Mouse (Mus musculus) heart, adult 2 months (tissue): ENCODE measurements around the gene Hist1h4n. TPM values are rescaled to one million over a fixed set of nuclear protein-coding genes. Genes with fewer than 3 reads are reported as not detected.
A peak's percentile ranks its signal among the peaks of the same experiment; 100 is the strongest.
"Not testable (repeated sequence)": the region's sequence is repeated elsewhere in the genome, so short reads cannot be mapped to it uniquely, and the experiment has no call there.

ENCODE experiments used
- DNase-seq, 2 experiments: peaks; one replicate each; pipeline ENCODE4 v3.0.0; 2021
- H3K27ac ChIP-seq: fragments of 200-600 bp; 2 replicates; pipeline ENCODE4 v1.8.1; 2022
- H3K27me3 ChIP-seq: fragments of 200-500 bp; 2 replicates; pipeline ENCODE4 v1.6.1; 2012; ENCODE audit warnings: mild to moderate bottlenecking, low read length, inconsistent platforms, mixed read lengths; ENCODE audit not compliant: control insufficient read depth, insufficient read depth
- H3K36me3 ChIP-seq: fragments of 200-500 bp; 2 replicates; pipeline ENCODE4 v1.6.1; 2012; ENCODE audit warnings: low read length, inconsistent platforms; ENCODE audit not compliant: control insufficient read depth, insufficient read depth
- H3K4me1 ChIP-seq: fragments of 200-500 bp; 2 replicates; pipeline ENCODE4 v1.6.1; 2011; ENCODE audit warnings: low read length; ENCODE audit not compliant: control insufficient read depth, insufficient read depth
- H3K4me3 ChIP-seq: fragments of 200-600 bp; 2 replicates; pipeline ENCODE4 v1.8.1; 2022
- H3K79me2 ChIP-seq: fragments of 200-500 bp; replicated peaks from 2 replicates; pipeline ENCODE4 v1.6.1; 2012; ENCODE audit warnings: mild to moderate bottlenecking, inconsistent platforms, low read length, moderate library complexity, mixed read lengths; ENCODE audit not compliant: control insufficient read depth, insufficient read depth
- H3K9ac ChIP-seq: fragments of 200-500 bp; 2 replicates; pipeline ENCODE4 v1.6.1; 2012; ENCODE audit warnings: low read depth, mild to moderate bottlenecking, control low read depth, inconsistent platforms, low read length, mixed read lengths
- CTCF ChIP-seq: fragments of 200-600 bp; IDR thresholded peaks from 2 replicates; pipeline ENCODE4 v1.8.1; 2022; ENCODE audit warnings: antibody characterized with exemption, mild to moderate bottlenecking, moderate library complexity
- EP300 ChIP-seq: fragments of 200-500 bp; IDR thresholded peaks from 2 replicates; pipeline ENCODE4 v1.6.1; 2011; ENCODE audit warnings: low read depth, low read length, control low read depth; ENCODE audit not compliant: insufficient read depth
- POLR2A ChIP-seq: fragments of 200-500 bp; IDR thresholded peaks from 2 replicates; pipeline ENCODE4 v1.6.1; 2011; ENCODE audit warnings: mild to moderate bottlenecking, low read depth, low read length, control low read depth; ENCODE audit not compliant: insufficient read depth
- WGBS: fragments of 180-500 bp; shearing (Covaris S2); methylation state at CpG from one replicate; pipeline ENCODE4 v1.1.7; 2018; 5-methylcytosine and 5-hydroxymethylcytosine counted together
- intact Hi-C: fragments of 180-260 bp; cut with DNase I; formaldehyde crosslinking; loops from one replicate; pipeline ENCODE4 v1.15.1; 2025
- long read RNA-seq: library from polyadenylated mRNA; stranded (forward); transcript quantifications from one replicate; pipeline ENCODE4 v2.0.0, GENCODE M21; 2021
- polyA plus RNA-seq: library from polyadenylated mRNA; depleted of rRNA; stranded (reverse); fragments of >200 nt; gene quantifications from 2 replicates; pipeline ENCODE4 v1.2.3, GENCODE M21; 2012; rRNA removed
- total RNA-seq, 2 experiments: library from RNA; stranded (reverse); gene quantifications; 2 replicates each; pipeline ENCODE4 v1.2.3; 2021

The Hist1h4n gene
- total RNA-seq (1 to 10 TPM; 3.7 to 4.9 TPM), polyA plus RNA-seq (1.7 and 4.4 TPM in 2 replicates)
- long read RNA-seq = 0 reads

DNA sequence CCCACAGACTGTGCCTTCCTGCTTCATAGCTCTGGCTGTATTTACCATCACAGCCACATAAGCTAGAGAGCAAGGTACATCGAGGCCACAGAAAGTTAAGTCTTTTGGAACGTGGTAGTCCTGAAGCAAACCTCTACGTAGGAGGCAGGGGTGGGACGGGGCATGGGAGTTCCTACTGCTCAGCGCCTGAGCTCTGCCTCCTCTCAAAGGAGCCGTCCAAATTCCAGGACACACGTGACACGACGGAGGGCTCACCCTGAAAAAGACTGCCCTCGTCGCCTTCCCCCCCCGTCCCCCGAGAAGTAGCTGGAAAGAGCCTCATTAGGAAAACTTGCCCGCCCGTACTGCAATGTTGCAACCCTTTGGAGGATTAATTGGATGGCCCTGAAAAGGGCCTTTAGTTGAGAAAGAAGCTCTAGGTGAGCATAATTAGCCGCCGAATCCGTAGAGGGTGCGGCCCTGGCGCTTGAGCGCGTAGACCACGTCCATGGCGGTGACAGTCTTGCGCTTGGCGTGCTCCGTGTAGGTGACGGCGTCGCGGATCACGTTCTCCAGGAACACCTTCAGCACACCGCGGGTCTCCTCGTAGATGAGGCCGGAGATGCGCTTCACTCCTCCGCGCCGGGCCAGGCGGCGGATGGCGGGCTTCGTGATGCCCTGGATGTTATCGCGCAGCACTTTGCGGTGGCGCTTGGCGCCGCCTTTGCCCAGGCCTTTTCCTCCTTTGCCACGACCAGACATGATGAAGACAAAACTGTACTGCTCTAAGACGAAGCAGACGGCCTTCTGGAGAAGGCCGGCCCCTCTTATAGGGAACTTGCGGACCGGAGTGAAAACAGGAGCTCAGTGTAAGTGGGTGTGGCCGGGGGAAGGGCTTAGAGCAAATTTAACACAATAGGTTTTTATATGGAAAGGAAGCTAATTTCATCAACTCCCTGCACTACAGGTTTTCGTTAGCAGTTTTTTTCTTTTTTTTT is at the start of gene Hist1h4n:
Hist1h4n (minus strand) TSS at position 779 of the 977 bp plus-strand sequence.
- H3K79me2 ChIP-seq, H3K36me3 ChIP-seq, H3K4me1 ChIP-seq, H3K4me3 ChIP-seq, H3K27ac ChIP-seq, H3K27me3 ChIP-seq, H3K9ac ChIP-seq, intact Hi-C loops: not testable (repeated sequence)
- DNase-seq = peak in 1 of 2 experiments; percentile 39
- 1% methylated on average over 29 of the region's 58 CpGs for WGBS
- TF ChIP-seq POLR2A = peak; percentile 57

DNA sequence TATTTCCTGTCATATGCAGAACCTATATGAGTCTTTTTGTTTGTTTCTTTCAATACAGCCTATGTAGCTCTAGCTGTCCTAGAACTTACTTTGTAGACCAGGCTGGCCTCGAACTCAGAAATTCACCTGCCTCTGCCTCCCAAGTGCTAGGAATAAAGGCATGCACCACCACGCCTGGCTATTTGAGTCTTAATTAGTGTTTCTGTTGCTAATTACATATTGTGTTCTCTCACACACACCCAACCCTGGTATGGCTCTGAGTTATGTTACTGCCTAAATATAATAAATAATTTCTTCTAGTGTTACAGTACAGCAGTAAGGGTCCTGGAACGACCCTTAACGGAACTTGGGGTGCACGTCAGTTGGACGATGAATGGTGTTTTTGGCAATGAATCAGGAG is 48.7 kb upstream of the Hist1h4n start:
- intact Hi-C loops = no loop called here
- H3K27me3 ChIP-seq = no peaks in the 10 kb centered on the region
- no peaks in the 10 kb centered on the region for H3K4me1 ChIP-seq
- no peak overlapping the region for H3K4me3 ChIP-seq
- no peak for DNase-seq
- H3K27ac ChIP-seq = no peak overlapping the region
- WGBS = 76% methylated on average over 6 of the region's 6 CpGs
- H3K9ac ChIP-seq = no peak overlapping the region
- no peaks in the 10 kb centered on the region for H3K36me3 ChIP-seq
- TF ChIP-seq EP300 = no peak
- H3K79me2 ChIP-seq = no peaks in the 10 kb centered on the region

DNA sequence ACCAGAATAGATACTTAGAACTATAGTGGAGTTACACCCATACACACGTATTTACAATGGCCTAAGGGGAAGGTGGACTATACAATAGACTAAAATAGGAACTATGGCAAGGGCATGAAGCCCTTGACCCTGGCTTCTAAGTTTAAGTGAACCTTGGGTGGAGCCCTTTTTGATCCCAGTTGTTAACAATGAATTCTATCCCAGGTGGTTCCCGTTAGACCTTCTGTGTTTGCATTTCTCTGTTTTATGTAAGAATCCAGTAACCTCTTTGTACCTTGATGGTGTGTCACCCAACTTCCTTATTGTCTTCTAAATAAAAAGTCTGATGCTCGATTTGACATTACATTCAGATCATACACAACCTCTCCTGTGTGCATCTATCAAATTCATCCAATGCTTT is 33.5 kb upstream of the Hist1h4n start:
- intact Hi-C loops = not testable (repeated sequence)
- WGBS = 54% methylated on average over 3 of the region's 3 CpGs

DNA sequence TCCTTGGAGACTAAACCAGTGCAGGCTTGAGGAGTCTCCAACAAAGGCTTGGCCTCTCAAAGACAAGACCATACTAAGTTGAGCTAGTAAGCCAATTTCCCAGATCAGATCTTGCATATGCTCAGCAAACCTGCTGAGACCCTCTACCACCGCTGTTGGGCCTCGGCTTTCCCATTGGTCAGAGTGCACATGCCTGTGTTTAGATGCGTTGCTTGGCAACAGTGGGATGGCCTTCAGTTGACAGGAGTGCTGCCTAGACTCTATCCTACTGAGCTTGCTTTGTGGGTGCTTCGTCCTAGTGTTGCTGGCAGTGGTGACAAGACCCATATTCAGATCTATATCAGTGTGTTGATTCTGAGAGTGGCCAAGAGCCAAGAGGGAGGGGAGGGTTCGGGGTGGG is 29.6 kb upstream of the Hist1h4n start:
- no peak for DNase-seq
- TF ChIP-seq EP300 = no peak
- no peak for TF ChIP-seq CTCF
- no peak for TF ChIP-seq POLR2A
- Histone ChIP-seq H3K9ac (no peak overlapping the region), H3K4me1 (no peaks in the 10 kb centered on the region), H3K27ac (no peak overlapping the region), H3K36me3 (no peaks in the 10 kb centered on the region), H3K27me3 (no peaks in the 10 kb centered on the region), H3K4me3 (no peak overlapping the region), H3K79me2 (no peaks in the 10 kb centered on the region)
- WGBS = 37% methylated on average over 5 of the region's 5 CpGs
- intact Hi-C loops = no loop called here

More for the DNA sequence above, 33.5 kb upstream of the Hist1h4n start:
- H3K79me2 ChIP-seq, H3K4me3 ChIP-seq, H3K36me3 ChIP-seq, H3K27me3 ChIP-seq, H3K4me1 ChIP-seq, H3K9ac ChIP-seq, DNase-seq, H3K27ac ChIP-seq: not testable (repeated sequence)

DNA sequence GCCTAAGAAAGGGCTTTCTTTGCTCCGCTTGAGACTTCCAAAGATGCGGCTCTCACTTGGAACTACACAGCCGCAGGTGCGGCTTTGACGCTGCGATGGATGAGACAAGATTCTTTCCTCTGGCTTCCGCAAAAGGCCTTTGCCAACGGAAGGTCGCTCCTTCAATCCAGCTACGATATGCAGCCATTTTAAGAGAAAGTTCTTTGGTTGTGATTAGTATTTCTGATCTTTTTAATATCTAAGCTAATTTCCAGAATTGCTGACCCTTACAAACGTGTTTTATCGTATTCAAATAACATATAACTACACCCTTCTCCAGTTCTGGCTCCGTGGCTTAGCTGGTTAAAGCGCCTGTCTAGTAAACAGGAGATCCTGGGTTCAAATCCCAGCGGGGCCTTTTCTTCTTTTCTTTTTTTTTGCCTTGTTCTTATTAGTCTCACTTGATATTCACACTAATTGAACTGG is 23.7 kb upstream of the Hist1h4n start:
- Histone ChIP-seq H3K27ac (no peak overlapping the region; the same call in 1 of the 2 replicates), H3K79me2 (no peaks in the 10 kb centered on the region), H3K4me1 (peaks cover 6% of the 10 kb centered on the region), H3K27me3 (no peaks in the 10 kb centered on the region), H3K9ac (no peak overlapping the region), H3K4me3 (peak overlapping the region; percentile 62), H3K36me3 (peaks cover 12% of the 10 kb centered on the region)
- TF ChIP-seq CTCF (no peak), EP300 (no peak), POLR2A (no peak)
- 25% methylated on average over 15 of the region's 15 CpGs for WGBS
- DNase-seq = peak in 1 of 2 experiments; percentile 30
- intact Hi-C loops = loop anchor here (10.0 kb wide), 3 partner anchors 59 to 1589 kb away; no protein-coding TSS in a partner anchor

DNA sequence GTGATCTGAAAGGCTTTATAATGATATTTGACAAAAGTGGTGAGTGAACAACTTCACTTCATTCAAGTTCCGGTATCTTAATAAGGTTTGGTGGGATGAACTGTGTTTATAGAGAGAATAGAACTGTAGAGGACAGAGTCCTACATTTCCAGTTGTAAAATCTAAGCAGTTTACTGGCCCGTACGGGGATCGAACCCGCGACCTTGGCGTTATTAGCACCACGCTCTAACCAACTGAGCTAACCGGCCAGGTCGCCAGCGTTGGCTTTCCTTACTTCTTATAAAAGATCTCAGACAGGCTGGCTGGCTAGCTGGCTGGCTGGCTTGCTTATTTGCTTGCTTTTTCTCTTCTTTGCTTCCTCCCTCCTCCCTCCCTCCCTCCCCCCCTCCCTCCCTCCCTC is 23.1 kb upstream of the Hist1h4n start:
- DNase-seq = peak; percentile 83 to 87
- TF ChIP-seq CTCF = no peak
- no peak for TF ChIP-seq POLR2A
- TF ChIP-seq EP300 = 0 out of 2 replicates have a peak, but pooled peaks have one; percentile 41
- peaks cover 6% of the 10 kb centered on the region for H3K4me1 ChIP-seq
- no peaks in the 10 kb centered on the region for H3K79me2 ChIP-seq
- peak overlapping the region; percentile 62; the same call in 1 of the 2 replicates for H3K4me3 ChIP-seq
- no peak overlapping the region for H3K27ac ChIP-seq
- H3K9ac ChIP-seq = no peak overlapping the region
- no peaks in the 10 kb centered on the region for H3K27me3 ChIP-seq
- H3K36me3 ChIP-seq = peaks cover 12% of the 10 kb centered on the region
- intact Hi-C loops = loop anchor here (10.0 kb wide), 3 partner anchors 60 to 1590 kb away; no protein-coding TSS in a partner anchor
- WGBS = 28% methylated on average over 11 of the region's 11 CpGs
